Mouse (Mus musculus): ENCODE measurements around the gene Bahcc1.

Gene Bahcc1

DNA sequence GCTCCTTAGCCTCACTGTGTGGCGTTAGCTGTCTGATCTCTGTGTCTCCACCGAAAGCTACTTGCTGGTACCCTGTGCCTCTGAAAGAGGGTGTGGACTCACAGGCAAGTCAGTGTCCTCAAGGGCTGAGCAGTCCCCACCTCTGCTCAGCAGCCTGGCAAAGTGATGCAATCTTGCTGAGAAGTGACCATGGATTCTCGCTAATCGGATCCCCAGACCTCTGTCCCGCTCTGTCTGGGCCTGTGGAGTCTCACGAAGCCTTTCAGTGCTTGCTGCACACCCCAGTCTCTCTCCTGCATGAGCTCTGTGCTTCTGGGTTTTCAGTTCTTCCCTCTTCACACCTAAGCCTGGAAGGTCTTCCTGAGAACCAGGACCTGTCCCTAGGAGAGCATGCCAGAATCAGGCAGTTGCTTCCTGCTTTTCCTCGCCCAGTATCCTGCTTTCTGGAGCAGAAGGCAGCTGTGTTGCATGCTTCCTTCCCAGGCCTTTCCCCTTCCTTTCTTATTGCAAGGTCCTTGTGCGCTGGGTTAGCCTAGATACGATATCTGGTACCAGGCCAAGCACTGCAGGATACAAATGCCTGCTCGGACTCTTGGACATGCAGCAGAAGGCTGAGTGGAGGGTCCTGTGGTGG is 15.5 kb downstream of the Bahcc1 start:
- no peak for DNase-seq

DNA sequence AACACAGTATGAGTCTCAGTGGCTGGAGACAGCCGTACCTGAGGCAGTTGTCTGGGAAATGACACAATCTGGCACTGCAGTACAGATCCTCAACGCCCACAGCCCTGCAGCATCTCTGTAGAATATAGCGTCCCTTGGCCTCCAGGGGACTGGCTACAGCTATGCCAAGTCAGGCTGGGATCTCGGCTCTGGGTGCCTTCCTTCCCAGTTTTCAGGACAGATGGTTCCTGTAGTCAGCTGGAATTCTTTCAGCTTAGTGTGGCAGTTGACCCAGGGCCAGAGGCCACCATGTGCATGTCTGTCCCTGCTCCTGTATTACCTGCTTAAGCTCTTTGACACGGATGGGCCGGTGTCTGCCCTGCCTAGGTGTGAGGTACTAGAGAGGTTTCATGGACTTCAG is 16.2 kb downstream of the Bahcc1 start:
- no peak for DNase-seq

DNA sequence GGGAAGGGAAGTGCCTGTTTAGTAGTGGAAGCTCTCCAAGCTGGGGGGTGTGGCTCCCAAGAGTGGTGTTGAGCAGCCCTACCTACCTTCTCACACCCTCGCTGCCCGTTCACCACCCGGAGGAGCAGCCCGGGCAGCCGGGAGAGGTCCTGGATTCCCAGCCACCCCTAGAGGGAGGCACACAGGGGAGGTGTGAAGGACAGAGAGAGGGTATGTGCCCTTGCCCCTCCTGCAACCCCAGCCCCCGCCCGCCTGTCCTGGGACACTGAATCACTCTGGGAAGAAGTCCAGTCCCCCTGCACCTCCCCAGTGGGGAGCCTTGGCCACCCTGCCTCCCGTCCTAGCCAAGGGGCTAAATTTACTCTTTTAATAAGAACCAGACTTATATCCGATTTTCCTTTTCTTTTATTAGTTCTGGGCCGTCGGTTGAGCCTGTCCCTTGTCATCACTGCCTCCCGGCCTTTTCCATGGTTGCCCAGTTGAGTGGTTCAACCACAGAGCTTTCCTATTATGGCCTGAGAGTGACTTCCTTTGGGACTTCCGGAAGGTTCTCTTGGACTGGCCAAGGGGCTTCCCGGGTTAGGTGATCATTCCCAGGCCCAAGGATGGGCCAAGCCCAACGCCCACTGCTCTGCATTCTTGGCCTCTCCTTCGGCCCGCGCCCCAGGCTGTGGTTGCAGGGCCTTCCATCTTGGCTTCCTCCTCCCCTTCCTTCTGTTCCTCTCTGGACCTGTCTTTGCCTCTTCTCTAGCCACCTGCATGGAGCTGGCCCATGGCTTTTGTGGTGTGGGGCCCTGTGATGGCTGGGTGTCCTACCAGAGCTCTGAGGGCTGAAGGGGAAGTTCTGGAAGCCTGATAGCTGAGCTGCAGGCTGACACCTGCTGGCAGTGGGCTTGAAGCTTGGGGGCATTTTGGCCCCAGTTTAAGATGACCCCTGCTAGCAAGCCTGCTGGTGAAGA is 18.5 kb downstream of the Bahcc1 start:
- peak; percentile 76 for DNase-seq

DNA sequence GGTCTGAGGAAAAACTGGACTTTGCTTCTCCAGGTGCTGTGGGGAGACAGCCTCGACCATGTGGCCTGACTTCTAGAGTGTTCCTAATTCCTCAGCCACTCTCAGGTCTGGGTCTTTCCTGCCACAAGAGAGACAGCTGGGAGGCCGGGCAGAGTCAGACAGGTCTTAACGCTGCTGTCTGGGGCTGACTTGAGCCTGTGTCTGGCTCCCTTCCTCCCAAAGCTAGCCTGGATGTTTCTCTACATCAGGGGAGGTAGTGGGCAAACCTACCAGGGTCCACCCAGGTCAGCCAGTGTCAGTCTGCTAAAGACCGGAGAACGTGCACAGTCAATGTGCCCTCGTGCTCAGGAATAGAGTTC is 19.2 kb downstream of the Bahcc1 start:
- DNase-seq, result no peak

DNA sequence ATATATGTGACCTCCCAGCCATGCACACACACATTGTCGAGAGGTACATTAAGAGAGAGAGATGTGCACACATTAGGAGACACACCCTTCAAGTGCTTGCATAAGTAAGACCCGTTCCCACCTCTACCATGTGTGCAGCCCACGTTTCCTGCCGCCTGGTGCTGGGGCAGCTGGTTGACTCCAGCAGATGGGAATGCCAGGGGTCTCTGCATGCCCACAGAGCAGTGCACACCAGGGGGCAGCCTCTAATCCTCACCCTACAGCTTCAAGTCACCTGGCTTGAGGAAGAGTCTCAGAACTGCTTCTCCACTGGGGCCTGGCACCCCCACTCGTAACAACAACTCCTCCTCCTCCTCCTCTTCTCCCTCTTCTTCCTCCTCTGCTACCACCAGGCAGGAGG is 19.7 kb downstream of the Bahcc1 start:
- DNase-seq, result no peak

DNA sequence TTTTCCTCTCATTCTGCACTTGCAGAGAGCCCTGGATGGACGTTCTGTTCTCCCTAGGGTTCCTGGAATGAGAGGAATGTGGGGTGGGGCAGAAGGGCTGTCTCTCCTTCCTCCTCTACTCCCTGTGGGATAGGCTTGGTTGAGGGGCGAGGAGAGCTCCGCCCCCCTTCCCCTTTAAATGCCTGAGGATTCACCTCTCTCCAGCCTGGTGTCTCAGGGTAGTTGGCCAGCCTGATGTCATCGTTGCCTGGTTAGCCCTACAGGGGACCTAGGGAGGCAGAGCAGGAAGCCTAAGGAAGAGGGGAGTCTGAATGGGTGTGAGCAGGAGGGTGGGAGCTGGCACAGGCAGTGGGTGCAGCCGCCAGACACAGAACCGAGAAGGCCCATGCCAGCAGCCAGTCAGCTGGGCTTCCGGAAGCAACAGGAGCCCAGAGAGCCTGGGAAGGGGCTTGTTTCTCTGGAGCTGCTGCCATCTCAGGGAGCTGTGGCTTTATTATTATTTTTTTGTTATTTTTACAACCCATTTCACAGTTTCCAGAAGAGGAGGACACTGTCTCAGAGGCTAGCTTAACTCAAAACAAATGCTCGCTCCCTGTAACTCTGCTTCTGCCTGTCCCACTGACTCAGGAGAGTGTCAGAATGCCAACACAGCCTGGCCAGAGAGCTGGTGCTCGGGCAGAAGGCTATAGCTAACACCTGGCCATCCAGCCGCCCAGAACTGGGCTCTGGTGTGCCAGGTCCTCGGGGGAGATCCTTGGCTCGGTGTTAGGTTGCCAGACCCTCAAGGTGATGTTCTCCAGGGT is 20.3 kb downstream of the Bahcc1 start:
- peak; percentile 81 for DNase-seq

- DNase-seq, result no peak
Measured at GRCm38 (mm10) chr11:120253646-120254315, 21.0 kb downstream of the Bahcc1 start.

DNA sequence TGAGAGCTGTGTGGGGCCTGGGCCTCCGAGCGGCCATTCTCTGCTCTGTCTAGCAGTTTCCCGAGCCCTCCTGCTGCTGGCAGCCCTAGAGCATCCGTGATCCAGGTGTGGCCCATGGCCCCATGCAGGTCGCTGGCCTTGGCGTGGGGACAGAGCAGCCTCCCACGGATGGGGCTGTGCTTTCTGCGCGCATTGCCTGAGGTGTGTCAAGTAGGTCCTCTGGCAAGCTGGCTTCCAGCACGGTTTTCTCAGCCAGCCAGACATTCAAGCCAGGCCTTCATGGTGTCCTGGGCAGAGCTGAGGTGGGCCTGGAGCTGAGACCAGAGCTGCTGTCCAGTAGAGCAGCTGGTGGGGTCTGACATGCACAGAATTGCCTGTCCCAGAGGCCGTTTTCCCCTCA is 21.7 kb downstream of the Bahcc1 start:
- no peak for DNase-seq

DNA sequence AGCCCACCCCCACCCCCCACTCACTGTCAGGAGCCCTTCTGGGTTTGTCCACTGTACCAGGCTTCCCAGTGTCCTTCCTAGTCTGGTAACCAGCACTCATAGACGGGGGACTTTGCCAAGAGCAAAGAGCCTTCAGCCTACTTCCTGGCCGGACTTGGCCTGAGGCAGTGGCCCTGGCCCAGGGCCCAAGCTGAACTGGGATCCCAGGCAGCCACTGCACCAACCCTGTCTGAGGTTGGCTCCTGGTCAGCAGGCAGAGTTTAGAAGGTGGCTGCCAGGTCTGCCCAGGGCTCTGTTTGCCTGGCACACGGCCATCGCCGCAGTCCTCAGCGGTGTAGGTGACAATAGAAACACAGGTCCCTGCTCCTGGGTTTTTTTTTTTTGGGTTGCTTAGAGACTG is 22.3 kb downstream of the Bahcc1 start:
- DNase-seq, result peak; percentile 94

DNA sequence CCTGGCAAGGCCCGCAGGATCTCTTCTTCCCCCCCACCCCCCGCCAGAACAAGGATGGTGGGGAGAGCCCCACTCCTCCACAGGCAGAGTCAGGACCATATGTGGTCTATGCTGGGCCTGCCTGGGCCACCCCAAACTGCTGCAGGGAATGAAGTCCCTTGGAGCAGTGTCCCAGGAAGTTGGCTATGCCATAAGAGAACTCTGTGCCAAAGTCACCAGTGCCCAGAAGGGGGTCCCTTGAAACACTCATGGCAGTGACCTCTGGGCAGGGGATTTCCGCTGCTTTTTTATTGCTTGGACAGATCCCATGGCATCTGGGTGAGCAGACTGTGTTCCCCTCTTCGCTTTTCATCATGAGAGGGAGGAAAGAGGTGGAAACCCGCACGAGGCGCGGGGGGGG is 22.8 kb downstream of the Bahcc1 start:
- DNase-seq, result no peak

DNA sequence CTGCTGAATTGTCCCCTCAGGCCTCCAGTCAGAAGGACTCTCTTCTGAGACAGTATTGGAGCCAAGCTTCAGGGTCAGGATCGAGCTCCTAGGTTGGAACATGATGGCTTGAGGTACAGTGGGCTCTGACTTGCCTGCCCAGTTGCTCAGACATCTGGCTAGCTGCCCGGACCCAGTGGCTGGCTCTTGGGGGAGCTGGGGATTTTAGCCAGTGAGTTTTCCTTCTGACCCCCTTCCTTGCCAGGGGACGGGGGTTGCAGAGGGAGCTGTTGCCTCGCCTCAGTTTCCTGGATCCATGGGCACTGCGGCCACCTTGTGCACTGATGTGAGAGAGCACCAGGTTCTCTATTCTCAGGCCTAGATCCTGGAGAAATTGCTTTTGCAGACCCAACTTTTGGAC is 23.4 kb downstream of the Bahcc1 start:
- DNase-seq, result no peak

DNA sequence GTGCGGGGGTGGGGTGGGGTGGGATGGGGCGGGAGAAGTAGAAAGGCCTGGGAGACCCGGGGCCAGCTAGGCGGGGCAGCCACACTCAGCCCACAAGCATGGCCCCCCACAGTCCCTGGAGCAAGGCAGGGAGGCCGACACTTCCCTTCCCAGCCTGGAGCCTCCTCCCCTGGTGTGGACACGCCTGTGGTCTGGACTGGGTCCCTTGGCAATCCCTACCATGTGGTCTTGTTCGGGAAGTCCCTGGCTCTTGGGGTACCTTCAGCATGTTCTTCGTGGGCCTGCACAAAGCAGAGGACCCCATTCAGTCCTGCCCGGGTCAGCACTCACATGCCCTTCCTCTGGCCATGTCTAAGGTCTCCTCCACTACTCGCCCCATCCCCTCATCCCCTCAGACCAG is 23.8 kb downstream of the Bahcc1 start:
- DNase-seq, result no peak

GRCm38 (mm10) chr11:120256981-120257820 is 24.5 kb downstream of the Bahcc1 start:
- DNase-seq, result no peak

GRCm38 (mm10) chr11:120257911-120258310 is 25.2 kb downstream of the Bahcc1 start:
- DNase-seq, result no peak

DNA sequence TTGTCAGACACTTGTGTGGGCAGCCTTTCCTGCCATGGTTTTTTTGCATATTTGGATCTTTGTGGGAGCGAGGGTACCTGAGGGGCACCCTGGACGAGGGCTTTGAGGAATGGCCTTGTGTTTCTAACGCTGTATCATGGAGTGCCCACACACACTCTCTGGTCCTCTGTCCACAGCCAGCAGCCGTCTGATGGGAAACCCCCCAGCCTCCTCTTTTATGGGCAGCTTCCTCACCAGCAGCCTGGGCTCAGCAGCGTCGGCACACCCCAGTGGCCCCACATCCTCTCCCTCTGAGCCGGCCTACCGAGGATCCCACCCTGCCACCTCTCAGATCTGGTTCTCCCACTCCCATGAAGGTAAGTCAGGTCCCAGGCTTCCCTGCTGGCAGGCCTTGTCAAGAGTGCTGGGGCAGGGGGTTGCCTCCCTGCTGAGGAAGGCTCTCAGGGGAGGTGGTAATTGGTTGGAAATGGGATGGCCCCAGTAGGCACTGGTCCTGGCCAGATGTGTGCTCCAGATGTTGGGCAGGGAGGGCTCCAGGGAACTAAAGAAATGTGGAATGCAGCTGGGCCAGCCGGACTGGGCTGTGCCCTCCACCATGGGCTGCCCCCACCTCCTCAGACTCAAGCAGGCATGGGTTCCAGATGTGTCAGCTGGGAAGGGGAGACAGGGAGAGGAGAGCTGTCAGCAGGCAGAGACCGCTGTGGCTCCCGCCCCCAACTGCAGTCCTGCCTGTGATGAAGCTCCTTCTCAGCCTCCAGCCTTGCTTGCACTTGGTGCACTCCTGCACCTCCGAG is 26.3 kb downstream of the Bahcc1 start:
- no peak for DNase-seq

- DNase-seq, result peak; percentile 65
Measured at GRCm38 (mm10) chr11:120259792-120260768, 27.3 kb downstream of the Bahcc1 start.

GRCm38 (mm10) chr11:120260769-120261150 is 28.0 kb downstream of the Bahcc1 start:
- DNase-seq, result no peak

DNA sequence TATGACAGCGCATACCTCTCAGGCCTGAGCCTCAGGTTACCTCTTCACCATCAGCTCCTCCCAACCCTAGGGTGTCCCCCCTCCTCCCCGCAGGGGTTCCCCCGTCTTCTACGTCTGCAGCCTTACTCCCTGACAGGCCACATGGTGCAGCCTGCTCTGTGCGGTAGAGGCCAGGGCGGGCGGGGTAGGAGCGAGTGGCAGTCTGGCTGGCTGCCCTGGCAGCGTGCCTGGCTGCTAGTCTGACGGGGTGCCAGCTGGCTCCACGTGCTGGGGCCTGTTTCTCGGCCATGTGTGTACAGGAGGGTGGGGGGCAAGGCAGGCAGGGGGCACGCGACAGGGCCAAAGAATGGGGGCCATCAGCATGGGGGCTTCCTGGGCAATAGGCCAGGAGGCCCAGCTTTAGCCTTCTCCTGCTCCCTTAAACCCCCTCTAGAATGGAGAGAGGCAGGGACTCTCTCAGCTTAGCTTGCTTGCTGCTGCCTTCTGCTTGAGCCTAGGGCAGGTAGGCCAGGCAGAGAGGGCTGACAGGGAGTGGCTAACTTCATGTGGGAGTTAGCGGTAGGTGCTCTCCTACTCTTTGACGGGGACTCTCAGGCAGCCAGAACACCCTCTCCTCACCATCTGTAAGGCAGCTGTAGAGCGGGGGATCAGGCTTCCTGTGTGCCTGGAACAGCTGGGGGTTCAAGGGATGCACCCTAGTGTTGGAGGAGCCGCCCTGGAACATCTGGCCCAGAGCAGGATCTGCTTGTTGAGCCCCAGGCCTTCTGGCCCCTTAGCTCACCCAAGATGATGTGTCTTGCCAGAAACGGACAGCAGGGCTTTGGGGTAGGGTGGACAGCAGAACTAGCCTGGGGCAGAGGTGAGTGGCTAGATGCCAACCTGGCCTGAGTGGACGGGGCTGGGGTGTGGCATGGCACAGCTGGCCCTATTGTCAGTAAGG is 28.9 kb downstream of the Bahcc1 start:
- DNase-seq, result peak; percentile 94
